Mouse (Mus musculus) ES-Bruce4 (cell line): ENCODE data around the gene Pbxip1.

Experiments
- CTCF ChIP-seq: IDR thresholded peaks from one replicate; pipeline ENCODE4 v1.8.1; 2011; ENCODE audit warnings: low read depth, low read length
- EP300 ChIP-seq: IDR thresholded peaks from 2 replicates; pipeline ENCODE4 v1.6.1; 2011; ENCODE audit warnings: low read depth, low read length; ENCODE audit not compliant: insufficient read depth
- POLR2A ChIP-seq: IDR thresholded peaks from one replicate; pipeline ENCODE4 v1.8.1; 2011; ENCODE audit warnings: low read length; ENCODE audit not compliant: insufficient read depth

DNA sequence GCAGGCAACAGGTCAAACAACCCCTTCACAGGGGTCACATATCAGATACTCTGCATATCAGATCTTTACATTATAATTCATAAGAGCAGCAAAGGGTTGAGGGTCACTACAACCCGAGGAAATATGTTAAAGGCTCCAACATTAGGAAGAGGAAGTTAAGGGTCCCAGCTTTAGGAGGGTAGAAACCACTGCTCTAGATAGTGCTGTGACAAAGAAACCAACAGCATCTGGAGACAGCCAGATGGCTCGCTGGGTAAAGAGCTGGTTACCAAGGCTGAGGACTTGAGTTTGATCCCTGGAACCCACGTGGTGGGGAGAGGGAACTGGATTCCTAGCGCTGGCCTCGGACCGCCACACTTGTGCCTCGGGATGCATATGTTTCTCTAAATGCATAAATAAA lies 35.8 kb downstream of the Pbxip1 start:
- TF ChIP-seq CTCF: no peak
- no peak for TF ChIP-seq POLR2A
- TF ChIP-seq EP300: no peak
